Mouse (Mus musculus): ENCODE data around the gene Snf8.

The Snf8 gene

DNA sequence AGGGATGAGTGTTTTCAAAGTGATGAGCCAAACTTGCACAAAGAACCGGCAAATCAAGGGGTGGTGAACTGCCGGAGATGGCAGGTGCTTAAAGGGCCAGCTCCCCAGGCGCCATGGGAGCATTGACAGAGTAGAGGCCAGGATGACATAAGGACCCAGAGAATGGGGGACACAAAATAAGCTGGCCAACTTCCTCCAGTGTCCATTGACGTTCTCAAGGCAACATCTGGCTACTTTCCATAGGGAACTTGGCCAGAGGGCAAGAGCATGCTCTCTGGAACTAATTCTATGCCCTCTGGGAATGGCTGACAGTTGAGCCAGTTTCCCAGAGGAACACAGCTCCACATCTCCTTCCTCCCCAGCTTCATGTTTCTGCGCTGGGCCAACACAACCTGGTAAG, 33.5 kb downstream of the Snf8 start:
- in situ Hi-C loops (cut with MboI; ENCODE audit: unreplicated experiment in 2 of 2) = loop anchor here in 1 of 2 experiments (25.0 kb wide), 1 partner anchor 1644 kb away; the partner anchor contains the start of genes Pcgf2 and Psmb3

DNA sequence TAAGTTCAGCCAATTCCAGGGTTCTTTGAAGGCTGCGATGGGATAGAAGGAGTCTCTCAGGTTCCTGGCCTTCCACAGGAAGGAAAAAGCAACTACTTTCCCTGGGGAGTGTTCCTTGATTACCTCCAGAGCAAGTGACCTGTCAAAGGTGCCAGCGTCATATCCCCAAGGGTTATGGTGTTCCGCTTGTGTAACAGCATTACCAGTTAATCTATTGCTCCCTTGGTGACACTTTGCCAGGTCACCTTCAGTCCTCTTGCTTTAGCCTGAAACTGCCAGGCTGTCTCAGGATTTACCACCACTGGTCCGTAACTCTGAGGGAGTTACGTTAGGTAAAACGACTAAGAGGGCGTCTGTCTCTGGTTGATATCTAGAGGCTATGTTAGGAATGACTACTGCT, 35.7 kb downstream of the Snf8 start:
- in situ Hi-C loops (cut with MboI; ENCODE audit: unreplicated experiment in 2 of 2) = loop anchor here in 1 of 2 experiments (25.0 kb wide), 1 partner anchor 1642 kb away; the partner anchor contains the start of genes Pcgf2 and Psmb3

DNA sequence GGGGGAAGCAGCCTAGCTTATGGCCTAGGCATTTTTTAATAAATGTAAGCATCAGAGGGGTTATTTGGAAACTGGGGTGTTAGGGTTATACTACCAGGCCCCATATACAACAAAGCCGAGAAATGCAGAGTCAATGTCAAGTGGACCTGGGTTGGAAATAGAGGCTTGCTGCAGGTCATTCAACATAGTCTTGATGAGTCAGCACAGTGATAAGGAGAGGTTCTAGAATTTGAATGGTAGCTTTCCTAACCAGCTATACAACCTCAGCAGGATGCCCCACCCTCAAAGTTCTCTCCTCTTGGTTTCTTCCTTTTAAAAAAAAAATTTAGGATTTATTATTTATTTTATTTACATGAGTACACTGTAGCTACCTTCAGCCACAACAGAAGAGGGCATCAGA, 36.3 kb downstream of the Snf8 start:
- in situ Hi-C loops (cut with MboI; ENCODE audit: unreplicated experiment in 2 of 2) = loop anchor here in 1 of 2 experiments (25.0 kb wide), 1 partner anchor 1641 kb away; the partner anchor contains the start of genes Pcgf2 and Psmb3

DNA sequence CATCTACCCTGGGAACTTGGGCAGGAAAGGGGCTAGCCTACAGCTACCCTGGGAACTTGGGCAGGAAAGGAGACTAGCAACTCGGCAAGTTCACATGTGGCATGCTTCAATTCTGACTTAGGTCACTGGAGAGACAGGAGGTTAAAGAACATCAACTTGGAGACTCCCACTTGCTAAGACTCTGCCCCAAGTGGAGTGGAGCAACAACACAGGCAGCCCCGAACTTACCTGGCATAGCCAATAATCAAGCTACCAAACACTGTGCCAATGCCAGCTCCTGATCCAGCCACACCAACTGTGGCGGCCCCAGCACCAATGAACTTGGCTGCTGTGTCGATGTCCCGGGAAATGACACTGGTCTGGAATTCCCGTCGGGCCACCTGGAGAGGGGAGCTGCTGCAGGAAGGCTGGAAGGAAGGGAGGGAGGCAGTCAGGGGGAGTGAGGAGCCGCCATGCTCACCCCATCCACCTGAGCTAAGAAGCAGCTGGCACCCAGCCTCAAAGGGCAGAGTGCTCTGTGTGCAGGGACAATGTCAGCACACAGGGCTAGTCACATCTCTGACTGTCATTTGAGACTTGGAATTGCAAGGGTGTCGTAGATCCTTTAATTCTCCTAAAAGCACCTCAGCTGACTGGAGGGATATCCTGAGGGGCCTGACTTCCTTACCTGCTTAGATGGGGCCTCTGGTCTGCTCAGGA, 38.8 kb downstream of the Snf8 start:
- in situ Hi-C loops (cut with MboI; ENCODE audit: unreplicated experiment in 2 of 2) = loop anchor here in 1 of 2 experiments (25.0 kb wide), 1 partner anchor 1639 kb away; the partner anchor contains the start of genes Pcgf2 and Psmb3

DNA sequence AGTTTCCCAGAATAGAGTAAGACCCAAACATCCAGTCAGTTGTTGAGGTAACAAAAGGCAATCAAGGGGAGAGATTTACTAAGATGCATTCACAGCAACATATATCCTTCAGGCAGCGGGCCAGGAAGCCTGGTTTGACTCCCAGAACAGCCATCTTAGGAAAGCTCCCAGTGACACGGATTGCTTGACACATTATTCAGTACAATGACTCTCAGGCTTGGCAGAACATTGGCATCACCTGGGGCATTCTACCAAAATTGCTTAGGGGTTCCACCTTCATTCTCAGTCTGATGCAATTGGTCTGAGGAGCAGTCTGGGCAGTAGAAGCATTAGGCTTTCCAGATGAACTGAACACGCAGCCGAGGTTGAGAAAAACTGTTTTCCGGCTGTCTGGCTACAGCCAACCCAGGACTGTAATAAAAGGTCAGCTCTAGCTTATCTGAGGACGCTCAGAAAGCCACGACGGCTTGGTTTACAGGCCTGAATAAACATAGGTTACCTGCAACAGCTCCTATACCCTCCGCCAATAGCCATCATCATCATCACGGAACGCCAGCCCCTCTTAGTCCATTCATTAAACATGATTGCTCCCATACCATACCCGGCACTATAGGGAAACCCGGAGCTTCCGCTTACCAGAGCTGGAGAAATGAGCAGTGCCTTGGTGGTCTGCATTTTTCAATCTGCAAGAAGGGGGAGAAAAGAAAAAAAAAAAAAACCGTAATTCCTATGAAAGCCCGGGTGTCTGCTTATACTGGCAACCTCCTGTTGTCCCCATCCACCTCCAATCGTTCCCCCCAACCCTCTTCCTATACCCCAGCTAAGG, 39.9 kb downstream of the Snf8 start:
- in situ Hi-C loops (cut with MboI; ENCODE audit: unreplicated experiment in 2 of 2) = loop anchor here (25.0 kb wide), 2 partner anchors 788 to 1638 kb away; partner anchors contain the start of genes Pcgf2 (in 1 of the 2) and Psmb3 (in 1 of the 2)

DNA sequence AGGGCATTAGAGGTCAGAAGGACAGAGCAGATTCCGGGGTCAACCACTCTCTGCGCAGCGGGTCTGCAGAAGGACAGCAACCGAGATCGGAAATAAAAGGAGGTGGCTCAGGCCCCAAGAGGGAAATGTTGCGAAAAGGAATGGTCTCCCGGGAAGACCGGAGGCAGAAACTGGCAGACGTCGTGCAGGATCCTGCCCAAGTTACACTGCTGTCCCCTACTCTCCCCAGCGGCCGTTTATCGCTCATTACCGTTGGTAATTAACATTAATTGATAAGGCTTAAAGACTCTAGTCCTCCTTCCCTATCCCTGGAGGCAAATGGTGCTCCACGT, 40.5 kb downstream of the Snf8 start:
- in situ Hi-C loops (cut with MboI; ENCODE audit: unreplicated experiment in 2 of 2) = loop anchor here (25.0 kb wide), 1 partner anchor 787 kb away; no protein-coding TSS in a partner anchor

DNA sequence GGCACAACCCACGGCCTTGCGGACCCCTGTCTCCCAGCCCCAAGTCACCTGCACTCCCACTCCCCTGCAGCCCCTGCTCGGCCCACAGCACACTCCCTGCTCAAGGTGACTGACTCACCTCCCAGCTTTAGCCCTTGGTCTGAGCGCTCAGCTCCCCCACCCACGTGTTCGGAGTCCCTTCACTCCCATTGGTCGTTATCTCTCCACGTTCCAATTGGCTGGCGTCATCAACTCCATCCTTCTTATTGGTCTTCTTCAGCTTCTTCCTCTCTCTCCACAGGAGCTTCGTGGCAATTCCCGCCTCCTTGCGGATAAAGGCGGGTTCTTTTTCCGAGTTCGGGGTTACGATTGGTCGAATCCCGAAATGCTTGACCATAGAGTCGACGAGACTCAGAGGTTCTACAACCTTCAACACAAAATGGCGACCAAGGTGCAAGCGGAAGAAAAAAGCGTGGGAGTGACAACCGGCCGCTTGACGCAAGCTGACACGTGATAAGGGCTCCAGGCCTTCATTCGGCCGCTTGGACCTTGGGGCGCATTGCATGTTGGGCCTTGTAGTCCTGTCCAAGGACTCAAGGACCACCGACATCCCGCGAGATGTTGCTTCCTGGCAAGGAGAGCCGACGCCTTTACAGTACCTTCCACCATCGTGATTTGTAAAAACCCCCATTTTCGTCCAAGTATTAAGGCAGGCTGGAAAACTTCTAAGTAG, 41.0 kb downstream of the Snf8 start, which contains the start of gene Atp5g1:
Gene Atp5g1, minus strand, starts transcription at position 162 of the 712 bp plus-strand sequence.
- in situ Hi-C loops (cut with MboI; ENCODE audit: unreplicated experiment in 2 of 2) = loop anchor here (25.0 kb wide), 1 partner anchor 787 kb away; no protein-coding TSS in a partner anchor

DNA sequence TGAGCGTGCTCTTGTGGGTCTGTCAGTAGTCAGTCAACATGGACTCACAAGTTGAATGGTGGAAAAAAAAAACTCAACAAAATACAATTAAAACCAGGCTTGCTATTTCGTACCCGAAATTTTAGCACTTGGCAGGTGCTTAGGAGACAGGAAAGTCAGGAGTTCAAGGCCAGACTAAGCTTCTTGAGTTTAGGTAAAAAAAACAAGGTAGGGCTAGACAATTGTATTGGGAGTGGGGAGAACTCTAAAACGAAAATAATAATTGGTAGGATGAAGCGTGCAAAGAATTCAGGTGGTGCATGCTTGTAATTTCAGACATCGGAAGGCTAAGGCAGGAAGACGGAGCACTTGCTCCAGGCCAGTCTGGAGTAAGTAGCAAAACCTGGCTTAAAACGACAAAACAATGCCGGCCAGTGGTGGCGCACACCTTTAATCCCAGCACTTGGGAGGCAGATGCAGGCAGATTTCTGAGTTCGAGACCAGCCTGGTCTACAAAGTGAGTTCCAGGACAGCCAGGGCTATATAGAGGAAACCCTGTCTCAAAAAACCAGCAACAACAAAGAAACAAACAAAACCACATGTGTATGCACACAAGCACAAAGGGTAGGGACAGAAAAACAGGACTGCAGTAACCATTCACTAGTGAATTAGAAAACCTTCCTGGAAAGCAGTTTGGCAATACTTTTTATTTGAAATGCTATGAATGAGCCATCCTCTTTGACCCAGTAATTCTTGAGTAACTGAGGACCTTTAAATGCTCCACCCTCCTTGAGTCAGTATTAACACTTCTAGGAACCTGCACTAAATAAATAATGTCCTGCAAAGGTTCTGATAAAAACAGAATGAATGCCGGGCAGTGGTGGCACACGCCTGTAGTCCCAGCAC, 41.8 kb downstream of the Snf8 start:
- in situ Hi-C loops (cut with MboI; ENCODE audit: unreplicated experiment in 2 of 2) = loop anchor here (25.0 kb wide), 1 partner anchor 786 kb away; no protein-coding TSS in a partner anchor

DNA sequence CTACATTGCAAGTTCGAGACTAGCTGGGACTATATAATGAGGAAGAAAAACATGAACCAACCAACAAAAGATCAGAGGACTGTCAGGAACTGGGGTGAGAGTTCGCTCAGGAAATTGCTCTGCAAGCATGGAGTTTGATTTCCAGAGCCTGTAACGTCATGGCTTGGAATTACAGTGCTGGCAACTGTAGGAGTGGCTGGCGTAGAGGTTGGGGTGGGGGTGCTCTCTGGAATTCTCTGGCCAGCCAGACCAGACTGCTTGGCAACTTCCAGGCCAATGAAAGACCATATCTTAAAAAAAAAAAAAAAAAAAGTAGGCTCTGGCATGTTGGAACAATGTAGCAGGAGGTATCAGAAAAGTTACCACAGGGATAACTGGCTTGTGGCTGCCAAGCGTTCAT, 46.1 kb downstream of the Snf8 start:
- in situ Hi-C loops (cut with MboI; ENCODE audit: unreplicated experiment in 2 of 2) = loop anchor here (25.0 kb wide), 1 partner anchor 782 kb away; no protein-coding TSS in a partner anchor

DNA sequence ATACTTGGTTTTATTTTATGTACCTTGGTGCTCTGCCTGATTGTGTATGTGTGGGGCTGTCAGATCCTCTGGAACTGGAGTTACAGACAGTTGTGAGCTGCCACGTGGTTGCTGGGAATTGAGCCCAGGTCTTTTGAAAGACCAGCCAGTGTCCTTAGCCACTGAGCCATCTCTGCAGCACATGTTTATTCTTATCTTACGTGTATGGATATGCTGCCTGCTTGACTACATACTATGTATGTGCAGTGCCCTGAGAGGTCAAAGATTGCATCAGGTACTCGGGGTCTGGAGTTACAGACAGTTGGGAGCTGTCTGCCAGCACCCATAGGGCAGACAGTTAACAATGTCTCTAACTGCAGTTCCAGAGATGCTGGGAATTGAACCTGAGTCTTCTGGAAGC, 48.0 kb downstream of the Snf8 start:
- in situ Hi-C loops (cut with MboI; ENCODE audit: unreplicated experiment in 2 of 2) = loop anchor here (25.0 kb wide), 1 partner anchor 780 kb away; no protein-coding TSS in a partner anchor

DNA sequence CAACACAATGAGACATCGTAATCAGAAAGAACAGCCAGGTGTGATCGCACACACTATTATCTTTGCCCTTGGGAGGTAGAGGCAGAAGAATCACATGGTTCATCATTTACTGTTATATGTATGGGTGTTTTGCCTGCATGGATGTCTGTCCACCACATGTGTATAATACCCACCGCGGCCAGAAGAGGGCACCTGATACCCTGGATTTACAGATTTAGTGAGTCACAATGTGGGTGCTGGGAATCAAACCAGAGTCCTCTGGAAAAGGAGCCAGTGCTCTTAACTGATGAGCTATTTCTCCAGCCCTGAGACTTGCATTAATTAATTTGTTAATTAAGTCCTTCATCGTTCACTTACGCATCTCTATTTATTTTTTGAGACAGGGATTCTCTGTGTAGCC, 53.3 kb downstream of the Snf8 start:
- in situ Hi-C loops (cut with MboI; ENCODE audit: unreplicated experiment in 2 of 2) = loop anchor here (25.0 kb wide), 1 partner anchor 774 kb away; no protein-coding TSS in a partner anchor

DNA sequence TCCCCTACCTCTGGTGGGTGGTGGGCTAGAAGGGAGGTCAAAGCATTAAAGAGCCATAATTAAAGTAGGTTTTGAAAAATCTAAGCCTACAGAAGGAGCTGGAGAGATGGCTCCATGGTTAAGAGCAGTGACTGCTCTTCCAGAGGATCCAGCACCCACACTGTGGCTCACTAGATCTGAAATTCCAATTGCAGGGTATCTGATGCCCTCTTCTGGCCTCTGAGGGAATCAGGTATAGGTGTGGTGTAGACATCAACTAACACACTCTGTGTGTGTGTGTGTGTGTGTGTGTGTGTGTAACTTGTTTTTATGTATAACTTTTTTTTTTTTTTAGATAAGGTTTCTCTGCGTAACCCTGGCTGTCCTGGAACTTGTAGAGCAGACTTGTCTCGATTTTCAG, 56.4 kb downstream of the Snf8 start:
- in situ Hi-C loops (cut with MboI; ENCODE audit: unreplicated experiment in 2 of 2) = loop anchor here (5.0 to 25.0 kb wide), 5 partner anchors 141 to 771 kb away; no protein-coding TSS in a partner anchor

DNA sequence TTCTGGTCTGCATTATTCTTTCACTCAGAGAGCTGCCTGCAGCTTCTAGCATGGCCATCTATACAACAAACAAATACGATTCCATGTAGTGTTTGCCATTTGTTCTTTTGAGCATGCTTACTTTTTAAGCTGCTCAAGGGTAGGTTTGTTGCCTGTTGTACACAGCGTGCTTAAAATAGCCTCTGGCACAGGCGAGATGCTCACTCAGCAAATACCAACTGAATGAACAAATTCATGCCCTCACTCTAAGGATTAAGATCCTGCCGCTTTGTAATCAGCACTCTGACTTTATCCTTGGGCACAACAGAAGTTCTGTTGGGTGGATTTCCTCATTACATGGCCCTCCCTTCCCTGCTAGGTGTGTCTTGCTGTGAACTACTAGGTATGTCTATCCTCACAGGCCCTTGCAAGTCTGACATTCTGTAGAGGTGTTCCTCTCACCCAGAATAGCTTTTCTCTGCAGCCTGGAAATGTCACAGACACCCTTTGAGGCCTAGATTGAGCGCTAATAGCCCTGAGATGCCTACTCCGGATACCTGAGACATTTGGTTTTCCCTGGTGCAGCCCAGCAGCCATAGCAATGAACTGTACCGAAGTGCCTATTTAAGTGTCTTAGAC, 58.1 kb downstream of the Snf8 start:
- in situ Hi-C loops (cut with MboI; ENCODE audit: unreplicated experiment in 2 of 2) = loop anchor here (5.0 to 25.0 kb wide), 5 partner anchors 140 to 770 kb away; no protein-coding TSS in a partner anchor

DNA sequence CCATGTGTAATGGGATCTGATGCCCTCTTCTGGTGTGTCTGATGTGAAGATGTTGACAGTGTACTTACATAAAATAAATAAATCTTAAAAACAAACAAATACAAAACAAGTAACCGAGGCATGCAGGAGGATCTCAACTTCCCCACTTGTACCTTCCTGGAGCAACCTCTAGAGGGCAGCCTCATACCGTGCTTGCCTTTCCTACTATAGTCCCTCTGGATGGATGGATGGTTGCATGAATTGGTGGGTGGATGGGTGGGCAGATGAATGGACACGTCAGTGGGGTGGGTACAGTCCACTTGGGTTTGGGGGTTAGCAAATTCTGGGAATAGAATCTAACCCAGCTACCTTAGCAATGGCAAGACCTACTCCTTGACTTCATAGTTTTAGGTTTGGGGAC, 58.7 kb downstream of the Snf8 start:
- in situ Hi-C loops (cut with MboI; ENCODE audit: unreplicated experiment in 2 of 2) = loop anchor here (5.0 to 25.0 kb wide), 5 partner anchors 139 to 769 kb away; no protein-coding TSS in a partner anchor
